Mouse (Mus musculus): Measurements from ENCODE around the gene Zmiz1.

The Zmiz1 gene

GRCm38 (mm10) chr14:25513496-25513895, 54.5 kb downstream of the Zmiz1 start:
- no peak for DNase-seq (ENCODE audit: low spot score in 2 of 2)

GRCm38 (mm10) chr14:25514943-25515512, 56.0 kb downstream of the Zmiz1 start:
- DNase-seq (ENCODE audit: low spot score in 2 of 2) = no peak

- no peak for DNase-seq (ENCODE audit: low spot score in 2 of 2)
Measured at GRCm38 (mm10) chr14:25515924-25516323, 56.9 kb downstream of the Zmiz1 start.

GRCm38 (mm10) chr14:25516640-25517591, 57.9 kb downstream of the Zmiz1 start:
- no peak for DNase-seq (ENCODE audit: low spot score in 2 of 2)

GRCm38 (mm10) chr14:25518645-25519044, 59.7 kb downstream of the Zmiz1 start:
- DNase-seq (ENCODE audit: low spot score in 2 of 2) = no peak

GRCm38 (mm10) chr14:25519656-25520055, 60.7 kb downstream of the Zmiz1 start:
- peak in 1 of 2 experiments; percentile 67 for DNase-seq (ENCODE audit: low spot score in 2 of 2)

- DNase-seq (ENCODE audit: low spot score in 2 of 2) = no peak
Measured at GRCm38 (mm10) chr14:25520589-25520988, 61.6 kb downstream of the Zmiz1 start.

GRCm38 (mm10) chr14:25520991-25521390, 62.0 kb downstream of the Zmiz1 start:
- DNase-seq (ENCODE audit: low spot score in 2 of 2) = no peak

GRCm38 (mm10) chr14:25521500-25521899, 62.5 kb downstream of the Zmiz1 start:
- no peak for DNase-seq (ENCODE audit: low spot score in 2 of 2)

- DNase-seq (ENCODE audit: low spot score in 2 of 2) = no peak
Measured at GRCm38 (mm10) chr14:25522415-25522814, 63.4 kb downstream of the Zmiz1 start.

- DNase-seq (ENCODE audit: low spot score in 2 of 2) = no peak
Measured at GRCm38 (mm10) chr14:25523230-25524110, 64.5 kb downstream of the Zmiz1 start.

- DNase-seq (ENCODE audit: low spot score in 2 of 2) = no peak
Measured at GRCm38 (mm10) chr14:25524111-25524495, 65.1 kb downstream of the Zmiz1 start.

- no peak for DNase-seq (ENCODE audit: low spot score in 2 of 2)
Measured at GRCm38 (mm10) chr14:25524884-25525283, 65.9 kb downstream of the Zmiz1 start.

- no peak for DNase-seq (ENCODE audit: low spot score in 2 of 2)
Measured at GRCm38 (mm10) chr14:25525729-25526128, 66.7 kb downstream of the Zmiz1 start.

- no peak for DNase-seq (ENCODE audit: low spot score in 2 of 2)
Measured at GRCm38 (mm10) chr14:25526872-25527271, 67.9 kb downstream of the Zmiz1 start.

- DNase-seq (ENCODE audit: low spot score in 2 of 2) = peak in 1 of 2 experiments; percentile 59
Measured at GRCm38 (mm10) chr14:25527321-25527720, 68.3 kb downstream of the Zmiz1 start.

GRCm38 (mm10) chr14:25530342-25530741, 71.4 kb downstream of the Zmiz1 start:
- DNase-seq (ENCODE audit: low spot score in 2 of 2) = no peak

- DNase-seq (ENCODE audit: low spot score in 2 of 2) = no peak
Measured at GRCm38 (mm10) chr14:25530815-25531214, 71.8 kb downstream of the Zmiz1 start.

- DNase-seq (ENCODE audit: low spot score in 2 of 2) = peak; percentile 49 to 68
Measured at GRCm38 (mm10) chr14:25533010-25533409, 74.0 kb downstream of the Zmiz1 start.

GRCm38 (mm10) chr14:25533631-25534395, 74.8 kb downstream of the Zmiz1 start:
- peak in 1 of 2 experiments; percentile 46 for DNase-seq (ENCODE audit: low spot score in 2 of 2)

GRCm38 (mm10) chr14:25534396-25534769, 75.4 kb downstream of the Zmiz1 start:
- no peak for DNase-seq (ENCODE audit: low spot score in 2 of 2)

All from urinary bladder, adult 18-20 months (tissue).